Mouse (Mus musculus): ENCODE data around the gene Tcap.

Tcap gene

DNA sequence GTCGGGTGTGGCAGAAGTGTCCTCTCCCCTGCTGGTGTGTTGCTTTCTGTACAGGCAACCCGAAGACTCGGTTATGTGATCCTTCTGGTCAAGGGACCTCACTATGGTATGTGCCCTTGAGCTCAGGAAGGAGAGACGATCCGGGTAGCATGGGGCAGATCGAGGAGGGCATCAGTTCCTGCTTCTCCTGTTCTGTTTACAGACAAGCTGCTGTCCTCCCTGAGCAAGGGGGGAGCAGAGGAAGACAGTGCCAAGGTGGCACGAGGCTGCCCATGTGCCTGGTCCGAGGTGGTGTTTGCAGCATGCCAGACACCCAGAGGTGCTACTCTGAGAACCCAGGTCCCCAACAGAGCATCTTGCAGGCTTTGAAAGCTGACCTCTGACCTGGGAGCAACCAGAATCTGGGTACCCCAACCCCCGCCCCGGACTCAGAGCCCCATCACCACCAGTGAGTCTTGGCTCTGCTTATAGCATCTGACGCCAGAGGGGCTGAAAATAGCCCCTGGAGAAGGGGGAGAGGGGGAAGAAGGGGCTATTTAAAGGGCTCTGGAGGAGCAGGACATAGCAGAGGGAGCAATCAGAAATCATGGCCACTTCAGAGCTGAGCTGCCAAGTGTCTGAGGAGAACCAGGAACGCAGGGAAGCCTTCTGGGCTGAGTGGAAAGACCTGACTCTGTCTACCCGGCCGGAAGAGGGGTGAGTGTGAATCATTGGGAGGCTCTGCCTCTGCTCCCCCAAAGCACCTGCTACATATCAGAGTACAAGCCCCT, at the start of gene Tcap:
TSS of gene Tcap (plus strand) at position 551 of the 770 bp plus-strand sequence.
- no peak for DNase-seq (ENCODE audit: low spot score)

DNA sequence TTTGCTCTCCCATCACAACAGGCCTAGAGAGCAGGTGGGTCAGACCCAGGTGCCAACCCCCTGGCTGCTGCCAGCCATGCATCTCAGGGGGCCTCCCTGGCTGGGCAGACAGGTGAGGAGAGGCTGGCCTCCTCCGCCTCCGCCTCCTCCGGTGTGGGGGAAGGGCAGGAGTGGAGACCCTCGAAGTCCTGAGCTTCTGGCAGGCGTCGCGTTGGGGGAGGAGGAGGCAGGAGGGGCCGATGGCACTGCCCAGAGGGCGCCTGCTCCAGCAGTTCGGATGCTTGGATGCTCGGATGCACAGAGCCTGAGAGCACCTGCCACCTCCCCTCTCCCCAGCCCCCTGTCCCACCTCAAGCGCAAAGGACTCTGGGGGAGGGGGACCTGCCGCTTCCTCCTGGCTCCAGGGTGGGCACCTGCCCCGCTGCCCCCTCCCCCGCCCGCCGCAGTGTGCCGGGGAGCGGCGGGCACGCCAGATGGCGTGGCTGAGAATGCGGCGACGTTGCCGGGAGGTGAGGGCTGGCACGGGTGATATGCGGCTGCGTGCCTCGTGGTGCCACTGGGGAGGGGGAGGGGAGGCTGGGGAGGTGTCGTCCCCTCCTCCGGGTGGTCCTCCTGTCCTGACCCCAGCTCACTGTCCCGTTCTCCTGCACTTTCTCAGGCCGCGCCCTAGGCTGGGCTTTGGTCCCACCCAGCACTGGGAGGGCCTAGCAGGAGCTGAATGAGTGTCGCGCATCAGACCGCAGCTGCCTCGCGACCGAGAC, 49.5 kb upstream of the Tcap start:
- no peak for DNase-seq (ENCODE audit: low spot score)

DNA sequence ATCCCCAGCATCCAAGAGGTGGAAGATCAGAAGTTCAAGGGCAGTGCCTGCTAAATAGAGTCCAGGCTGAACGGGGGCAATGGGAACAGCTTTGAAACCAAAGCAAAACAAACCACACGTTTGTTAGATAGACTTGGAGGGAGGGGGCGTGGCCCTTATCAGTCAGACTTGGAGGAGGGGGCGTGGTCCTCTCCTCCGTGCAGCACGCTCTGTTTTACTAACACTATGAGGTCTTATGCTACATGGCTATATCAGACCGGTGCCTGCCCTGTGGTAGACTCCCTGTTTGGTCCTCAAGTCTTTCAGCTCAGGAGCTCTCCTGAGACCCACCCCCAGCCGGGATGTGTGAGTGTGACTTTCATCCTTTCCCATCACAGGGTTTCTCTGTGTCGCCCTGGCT, 48.4 kb upstream of the Tcap start:
- no peak for DNase-seq (ENCODE audit: low spot score)

DNA sequence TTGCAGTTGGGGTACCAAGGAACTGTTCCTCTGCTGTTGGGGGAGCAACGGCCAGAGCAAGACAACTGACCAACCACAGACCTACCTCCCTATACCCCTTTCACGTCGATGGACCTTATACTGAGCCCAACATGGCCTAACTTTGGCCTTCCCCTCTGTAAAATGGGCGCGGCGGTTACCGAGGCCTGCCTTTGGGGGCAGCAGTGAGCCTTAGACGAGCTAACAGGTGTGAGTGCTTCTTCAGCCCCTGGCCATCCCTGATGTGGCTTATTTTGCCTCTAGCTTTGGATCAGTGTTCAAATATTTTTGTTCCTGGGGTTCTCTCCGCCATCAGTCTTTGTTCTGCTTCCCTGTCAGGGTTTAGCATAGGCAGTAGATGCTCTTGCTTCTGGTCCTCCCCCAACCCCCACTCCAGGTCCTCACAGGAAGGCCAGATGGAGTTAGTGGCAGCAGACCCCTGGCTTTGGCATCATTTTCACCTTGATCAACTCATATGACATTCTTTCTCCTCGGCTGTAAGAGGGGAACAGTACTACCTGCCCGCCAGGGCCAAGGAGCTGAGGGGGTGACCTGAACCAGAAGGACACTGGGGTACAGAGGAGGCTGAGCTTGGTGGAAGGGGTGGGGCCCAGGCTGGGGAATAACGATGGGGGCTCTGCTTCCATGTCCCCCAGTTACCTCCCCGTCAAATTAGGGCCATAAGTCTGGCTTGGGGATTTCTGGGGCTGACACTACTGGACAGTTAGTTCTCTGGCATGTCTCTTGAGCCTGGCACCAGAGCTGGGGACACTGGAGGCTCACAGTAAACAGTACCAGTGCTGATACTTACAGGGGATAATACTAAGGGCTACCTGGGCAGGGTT, 47.1 kb upstream of the Tcap start:
- DNase-seq (ENCODE audit: low spot score): no peak

DNA sequence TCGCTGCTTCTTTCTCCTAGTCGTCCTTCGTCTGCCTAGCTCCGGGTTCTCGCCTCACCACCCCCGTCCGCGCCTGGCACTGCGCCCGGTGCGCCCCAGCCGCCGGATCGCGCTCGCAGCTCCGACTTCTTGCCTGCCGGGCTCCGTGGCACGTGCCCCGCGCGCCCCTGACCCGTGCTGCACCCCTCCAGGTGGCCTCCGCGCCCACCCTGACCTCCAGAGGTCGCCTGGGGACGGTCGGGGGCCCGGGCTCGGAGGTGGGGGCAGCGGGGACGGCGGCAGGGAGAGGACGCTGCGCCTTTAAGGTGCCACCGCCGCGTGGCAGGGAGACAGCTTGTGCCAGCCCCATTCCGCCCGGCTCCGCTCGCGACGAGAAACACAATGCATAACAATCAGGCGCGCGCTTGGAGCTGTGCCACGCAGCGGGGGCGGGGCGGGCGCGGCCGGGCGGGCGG, 45.1 kb upstream of the Tcap start:
- no peak for DNase-seq (ENCODE audit: low spot score)

DNA sequence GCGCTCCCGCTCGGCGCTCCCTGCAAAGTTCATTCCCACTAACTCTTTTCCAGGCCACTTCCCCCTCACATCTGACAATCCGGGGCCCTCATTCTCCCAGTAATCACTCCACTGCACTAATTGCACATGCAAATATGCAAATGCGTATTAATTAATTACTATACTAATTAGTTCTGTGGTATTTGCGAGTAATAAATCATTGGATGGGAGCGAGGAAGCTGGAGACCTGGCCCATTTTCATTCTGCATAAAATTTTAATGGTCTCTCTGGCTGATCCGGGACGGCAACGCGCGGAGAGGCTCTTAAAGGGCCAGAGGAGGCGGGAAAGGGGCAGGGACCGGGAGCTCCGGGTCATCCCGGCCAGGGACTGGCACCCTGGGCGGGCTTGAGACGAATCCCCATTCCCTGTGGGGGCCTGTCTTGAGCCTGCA, 44.5 kb upstream of the Tcap start:
- no peak for DNase-seq (ENCODE audit: low spot score)

DNA sequence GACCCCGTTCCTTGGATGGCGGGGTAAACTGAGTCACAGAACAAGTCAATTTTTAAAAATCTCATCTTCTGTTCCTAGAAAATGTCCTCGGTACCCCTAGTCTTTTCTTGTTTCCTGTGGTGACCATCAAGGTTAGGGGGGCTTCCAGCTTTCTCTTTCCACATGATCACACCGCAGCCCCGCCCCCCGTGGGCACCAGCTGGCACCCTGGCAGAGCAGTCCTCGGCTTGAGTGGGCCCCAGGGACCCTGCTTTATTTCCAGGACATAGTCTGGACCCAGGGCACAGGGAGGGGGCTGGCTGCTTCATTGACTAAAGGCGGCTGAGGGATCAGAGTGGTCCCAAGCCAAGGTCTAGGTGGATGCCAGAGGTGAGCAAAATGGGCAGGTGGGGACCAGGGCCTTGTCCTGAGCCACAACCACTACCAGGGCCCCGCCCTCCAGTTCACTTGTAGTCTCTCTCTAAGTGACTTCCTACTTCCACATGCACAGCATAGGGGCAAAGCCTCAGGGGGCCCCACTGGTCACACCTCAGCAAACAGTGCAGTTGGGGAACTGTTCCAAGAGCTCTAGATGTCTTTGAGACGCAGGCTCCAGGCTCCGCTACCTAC, 43.8 kb upstream of the Tcap start:
- no peak for DNase-seq (ENCODE audit: low spot score)

DNA sequence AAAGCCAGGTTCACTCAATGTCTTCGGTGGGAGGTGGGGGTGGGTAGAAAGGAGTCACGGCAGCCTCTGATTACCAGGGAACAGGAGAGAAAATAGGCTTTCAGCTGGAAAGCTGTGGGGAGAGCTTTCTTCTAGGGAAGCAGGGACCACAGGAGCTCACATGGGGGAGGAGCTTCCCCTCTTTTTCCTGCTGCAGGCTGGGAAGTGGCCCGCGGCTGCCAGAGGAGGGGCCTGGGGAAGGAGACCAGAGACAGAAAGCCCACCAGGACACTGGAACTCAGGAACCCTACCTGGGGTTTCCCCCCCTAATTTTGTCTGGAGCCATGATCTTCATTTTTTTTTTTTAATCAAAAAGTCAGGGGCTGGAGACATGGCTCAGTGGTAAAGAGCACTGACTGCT, 43.0 kb upstream of the Tcap start:
- DNase-seq (ENCODE audit: low spot score): no peak

DNA sequence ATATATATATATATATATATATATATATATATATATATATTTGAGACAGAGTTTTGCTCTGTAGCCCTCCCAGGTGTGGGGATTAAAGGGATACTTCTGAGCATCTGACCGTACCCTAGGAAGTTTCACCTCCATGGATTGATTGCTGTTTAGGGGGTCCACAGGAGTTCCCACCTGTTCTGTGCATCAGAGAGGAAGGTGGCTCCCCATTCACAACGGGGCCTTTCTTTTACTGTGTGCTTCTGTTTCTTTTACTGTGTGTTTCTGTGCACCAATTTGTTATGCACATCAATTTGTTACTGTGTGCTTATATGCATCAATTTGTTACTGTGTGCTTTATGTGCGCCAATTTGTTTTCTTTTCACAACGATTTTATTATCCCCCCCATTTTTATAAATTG, 42.4 kb upstream of the Tcap start:
- no peak for DNase-seq (ENCODE audit: low spot score)

DNA sequence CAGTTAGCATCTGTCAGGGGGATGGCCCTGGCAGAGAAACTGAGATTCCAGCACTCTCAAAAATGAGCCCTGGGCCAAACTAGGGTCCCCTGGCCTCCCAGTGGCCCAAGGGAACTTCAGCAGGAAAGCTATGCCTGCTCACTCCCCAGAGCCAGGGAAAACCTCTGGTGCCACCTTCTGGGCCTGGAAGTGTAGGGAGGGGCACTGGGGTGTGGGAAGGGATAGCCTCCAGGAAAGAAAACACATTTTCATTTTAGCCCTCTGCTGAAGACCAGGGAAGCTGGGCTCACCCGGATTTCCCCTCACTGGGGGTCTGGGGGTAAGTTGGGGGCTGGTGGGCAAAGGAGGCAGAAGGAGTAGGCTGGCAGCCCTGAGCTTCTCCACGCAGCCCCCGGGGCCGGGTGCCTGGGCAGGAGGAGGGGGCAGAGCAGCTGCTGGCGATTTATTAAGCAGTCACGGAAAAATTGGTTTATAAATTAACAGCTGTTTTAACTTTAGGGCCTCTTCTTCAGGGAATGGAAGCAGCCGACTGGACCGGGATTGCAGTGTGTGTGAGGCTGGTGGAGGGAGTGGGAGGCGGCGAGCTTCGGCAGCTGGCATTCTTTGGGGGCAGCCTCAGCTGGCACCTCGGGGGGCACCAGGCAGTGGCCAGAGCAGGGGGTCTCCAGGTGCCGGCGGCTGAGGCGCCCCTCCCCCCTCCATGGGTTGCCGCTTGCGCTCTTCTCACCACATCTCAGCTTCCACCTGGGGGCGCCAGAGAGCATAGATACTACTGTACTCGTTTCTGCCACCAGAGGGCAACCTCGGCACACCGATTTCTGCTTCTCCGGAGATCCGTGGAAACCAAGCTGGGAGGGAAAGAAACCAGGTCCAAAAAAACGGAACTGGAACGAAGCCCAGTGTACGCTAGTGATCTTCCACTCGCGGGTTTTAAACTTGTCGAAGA, 41.3 kb upstream of the Tcap start:
- peak; percentile 95 for DNase-seq (ENCODE audit: low spot score)

DNA sequence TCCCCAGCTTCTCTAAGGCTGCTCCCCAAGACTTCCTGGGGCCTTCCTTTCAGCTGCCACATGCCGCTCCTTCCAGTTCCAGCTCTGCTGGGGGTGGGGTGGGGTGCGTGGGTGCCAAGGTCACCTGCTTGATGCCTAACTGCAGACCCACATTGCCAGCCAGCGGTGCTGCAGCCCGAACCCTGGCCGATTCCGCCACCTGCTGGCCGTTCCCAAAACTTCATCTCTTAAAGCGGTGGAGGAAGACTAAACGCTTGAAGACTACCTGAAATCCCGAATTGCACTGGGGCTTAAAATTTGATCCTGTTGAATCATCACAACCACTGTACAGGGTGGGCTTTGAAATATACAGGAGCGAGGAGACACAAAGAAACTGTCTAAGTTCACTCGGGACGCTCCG, 38.4 kb upstream of the Tcap start:
- peak; percentile 74 for DNase-seq (ENCODE audit: low spot score)

DNA sequence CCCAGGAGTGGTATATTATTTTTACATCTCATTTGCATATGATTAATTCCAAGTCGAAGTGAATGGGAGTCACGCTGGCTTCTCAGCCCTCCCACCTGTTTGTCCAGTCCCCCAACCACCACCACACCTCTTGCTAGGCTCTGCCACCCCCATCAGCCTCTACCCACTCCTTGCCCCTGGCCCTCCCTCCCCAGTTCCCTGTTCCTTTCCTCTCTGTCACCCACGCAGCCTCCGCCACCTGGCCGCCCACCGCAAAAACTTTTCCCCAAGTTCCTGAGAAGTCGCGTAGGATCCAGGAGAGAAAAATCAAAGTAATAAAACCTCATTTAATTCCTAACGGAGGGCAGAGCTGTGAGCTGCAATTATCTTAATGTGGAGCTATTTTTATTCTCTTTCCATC, 37.4 kb upstream of the Tcap start:
- DNase-seq (ENCODE audit: low spot score): no peak

DNA sequence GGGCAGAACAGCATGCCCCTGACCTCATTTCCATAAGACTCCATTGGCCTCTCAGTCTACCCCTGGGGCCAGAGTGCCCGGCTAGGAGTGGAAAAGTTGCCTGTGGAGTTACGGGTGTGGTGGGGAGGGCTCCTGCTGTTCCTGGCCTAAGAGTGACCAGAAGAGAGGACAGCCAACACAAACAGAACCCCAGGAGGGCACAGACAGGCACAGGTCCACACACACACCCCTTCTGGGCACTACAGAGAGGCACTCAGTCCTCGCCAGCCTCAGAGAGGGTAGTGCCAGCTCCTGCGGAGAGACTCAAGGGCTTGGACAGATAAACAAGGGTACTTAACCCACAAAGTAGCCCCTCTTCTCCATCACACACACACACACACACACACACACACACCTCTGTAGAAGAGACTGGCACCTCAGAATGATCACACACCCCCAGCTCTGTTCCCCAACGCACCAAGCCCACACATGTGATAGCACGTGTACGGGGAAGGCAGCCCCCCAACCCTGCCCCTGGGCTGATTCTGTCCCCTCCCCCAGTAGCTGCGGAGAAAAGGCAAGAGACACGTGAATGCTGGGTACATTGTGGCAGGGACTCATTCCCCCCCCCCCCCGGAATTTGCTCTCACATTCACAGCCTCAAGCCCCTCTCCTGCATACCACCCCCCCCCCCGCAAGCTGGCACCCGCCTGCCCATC, 36.1 kb upstream of the Tcap start:
- DNase-seq (ENCODE audit: low spot score): no peak

DNA sequence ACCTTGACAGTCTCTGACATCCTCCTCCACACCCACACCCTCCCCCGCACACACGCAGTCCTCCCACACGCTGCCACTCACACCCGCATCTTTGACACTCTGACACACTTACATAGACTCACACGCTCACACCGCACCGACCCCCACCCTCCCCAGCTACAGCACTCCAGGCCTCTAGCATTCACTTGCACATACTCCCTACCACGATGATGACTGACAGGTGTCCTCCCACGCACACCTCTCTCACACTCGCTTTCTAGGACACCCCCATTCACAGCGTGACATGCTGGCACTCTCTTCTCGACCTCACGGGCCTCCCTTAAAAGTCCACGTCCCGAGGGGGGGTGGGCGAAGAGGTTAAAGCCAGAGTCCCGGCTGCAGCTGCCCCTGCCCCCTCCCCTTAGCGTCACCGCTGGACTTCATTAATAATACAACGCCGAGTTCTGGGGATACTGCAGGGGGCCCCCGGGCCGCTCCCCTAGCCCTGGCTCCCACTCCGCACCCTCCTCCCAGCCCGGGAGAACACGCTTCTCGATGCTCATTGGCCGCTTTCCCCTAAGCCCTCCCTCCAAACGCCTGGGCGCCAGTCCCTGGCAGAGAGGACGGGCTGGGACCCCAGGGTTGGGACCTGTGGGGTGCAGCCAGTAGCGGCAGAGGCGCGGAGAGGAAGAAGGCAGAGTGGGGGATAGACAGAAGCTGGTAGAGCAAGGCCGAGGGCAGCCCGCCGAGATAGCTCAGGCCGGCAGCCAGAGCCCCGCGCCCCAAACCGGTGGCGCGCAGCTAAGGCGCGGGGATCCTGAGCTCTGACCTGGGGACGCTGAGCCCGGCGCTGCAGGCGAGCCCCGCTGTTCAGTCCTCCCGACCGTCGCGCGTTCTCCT, 35.3 kb upstream of the Tcap start, which contains the start of gene Ppp1r1b:
TSS of gene Ppp1r1b (plus strand) at position 322 of the 879 bp plus-strand sequence.
- no peak for DNase-seq (ENCODE audit: low spot score)

DNA sequence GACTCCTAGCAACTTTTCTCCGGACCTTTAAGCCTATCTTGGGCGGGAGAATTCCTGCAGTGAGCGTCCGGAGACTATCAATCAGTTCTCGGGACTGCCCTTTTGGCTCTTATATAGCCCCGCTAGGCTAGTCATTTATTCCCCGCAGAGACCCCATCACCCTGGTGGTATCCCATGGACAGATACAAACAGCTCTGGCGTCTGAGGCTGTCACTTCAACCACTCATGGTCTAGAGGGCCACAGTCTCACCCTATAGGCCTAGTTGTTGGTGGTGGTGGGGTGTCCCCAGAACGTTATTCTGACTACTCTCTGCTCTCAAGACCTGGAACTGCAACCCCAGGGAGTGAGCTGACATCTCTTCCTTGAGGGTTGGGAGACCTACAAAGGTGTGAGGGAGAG, 34.3 kb upstream of the Tcap start:
- no peak for DNase-seq (ENCODE audit: low spot score)

DNA sequence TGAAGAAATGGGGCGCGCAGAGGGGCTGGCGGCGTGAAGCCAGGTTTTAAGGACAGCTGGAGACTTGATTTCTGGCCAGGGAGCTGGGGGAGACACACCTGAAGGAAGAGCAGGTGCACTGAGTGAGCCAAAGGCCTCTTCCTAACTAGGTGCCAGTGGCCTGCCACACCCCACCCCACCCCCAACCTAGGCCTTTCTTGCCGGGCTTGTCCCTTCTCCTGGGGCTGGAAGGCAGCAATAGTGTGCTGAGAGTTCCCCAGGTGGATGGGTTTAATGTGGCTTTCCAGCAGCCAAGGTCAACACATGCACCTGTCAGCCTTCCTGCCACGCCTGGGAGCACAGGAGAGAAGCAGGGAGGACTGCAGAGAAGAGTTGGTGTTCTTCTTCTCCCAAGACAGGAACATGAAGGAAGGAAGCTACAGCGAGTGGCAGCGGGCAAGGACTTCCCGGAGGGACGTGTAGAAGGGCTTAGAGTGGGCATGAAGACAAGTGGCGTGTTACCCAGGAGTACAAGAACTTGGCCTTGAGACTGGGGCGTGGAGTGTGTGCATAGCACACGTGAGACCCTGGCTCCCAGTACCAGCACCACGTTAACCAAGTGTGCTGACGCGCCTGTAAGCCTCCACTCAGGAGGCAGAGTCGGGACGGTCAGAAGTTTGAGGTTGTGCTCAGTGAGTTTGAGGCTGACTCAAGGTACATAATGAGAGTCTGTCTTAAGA, 31.2 kb upstream of the Tcap start:
- no peak for DNase-seq (ENCODE audit: low spot score)

DNA sequence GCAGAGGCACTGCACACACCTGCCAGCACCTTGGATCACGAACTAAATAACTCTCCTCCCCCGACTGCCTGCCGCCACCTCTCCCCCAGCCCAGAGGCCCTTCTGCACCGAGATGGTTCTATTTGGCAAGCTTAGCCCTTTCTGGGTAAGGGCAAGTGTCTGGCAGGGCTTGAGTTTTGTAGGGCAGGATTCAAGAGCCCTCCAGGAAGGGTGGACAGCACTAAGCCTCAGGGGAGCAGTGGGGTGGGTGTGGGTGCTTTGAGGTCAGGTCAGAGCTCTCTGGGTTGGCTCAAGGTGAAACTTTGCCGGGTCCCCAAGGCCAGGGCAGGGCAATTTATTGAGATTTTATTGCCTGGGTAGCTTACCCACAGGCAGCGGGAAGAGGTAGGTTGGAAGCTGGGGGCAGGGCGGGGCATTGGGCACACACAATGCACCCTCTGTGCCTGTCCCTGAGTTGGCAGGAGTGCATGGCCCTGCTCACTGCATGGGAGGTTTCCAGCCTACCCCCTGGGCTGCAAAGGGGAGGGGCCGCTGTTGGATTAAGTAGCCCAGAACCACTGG, 29.9 kb upstream of the Tcap start:
- DNase-seq (ENCODE audit: low spot score): no peak

DNA sequence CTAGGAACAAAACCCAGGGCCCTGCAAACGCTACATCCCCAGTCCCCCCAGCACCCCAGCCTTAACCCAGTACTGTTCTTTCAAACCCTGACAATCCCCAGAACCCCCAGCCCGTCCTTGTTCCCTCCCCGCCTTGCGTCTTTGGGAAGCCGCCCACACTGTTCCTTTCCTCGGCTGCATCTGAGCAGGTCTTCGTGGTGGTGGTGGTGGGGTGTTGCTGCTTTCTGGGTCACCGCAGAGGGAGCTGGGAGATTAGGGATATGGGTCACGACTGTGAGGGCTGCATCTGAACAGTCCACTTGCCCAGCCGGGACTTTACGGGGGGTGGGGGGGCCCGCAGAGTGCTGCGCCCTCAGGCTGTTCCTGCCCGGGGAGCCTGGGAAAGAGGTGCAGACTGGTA, 29.2 kb upstream of the Tcap start:
- no peak for DNase-seq (ENCODE audit: low spot score)
